Mouse (Mus musculus) cerebellum, adult 9-11 months (tissue): Measurements from ENCODE around the gene Zdhhc7.

Source experiments
- DNase-seq: peaks from one replicate; pipeline ENCODE4 v3.0.0; 2022

Gene Zdhhc7

GRCm38 (mm10) chr8:120032549-120033208 is 68.6 kb downstream of the Zdhhc7 start:
- no peak for DNase-seq
